Mouse (Mus musculus) heart, embryonic 11.5 days (tissue): Measurements from ENCODE around the gene Cnmd. TPM values are rescaled to one million over a fixed set of nuclear protein-coding genes. Genes with fewer than 3 reads are reported as not detected.

Source experiments
- ATAC-seq: fragments of 200-750 bp; cut with Nextera tagmentation; replicated peaks from 2 replicates; pipeline ENCODE4 v1.8.0; 2017; ENCODE audit warnings: moderate library complexity; ENCODE audit not compliant: insufficient number of reproducible peaks, low FRiP score, low TSS enrichment
- H3K27ac ChIP-seq: fragments of 300-500 bp; sonication (generic); 2 replicates; pipeline ENCODE4 v1.5.1; 2014; ENCODE audit warnings: mild to moderate bottlenecking, low read depth, low read length
- H3K27me3 ChIP-seq: fragments of 300-500 bp; sonication (generic); 2 replicates; pipeline ENCODE4 v1.6.1; 2014; ENCODE audit warnings: mild to moderate bottlenecking, low read length, mixed read lengths; ENCODE audit not compliant: control insufficient read depth, insufficient read depth
- H3K36me3 ChIP-seq: fragments of 300-500 bp; sonication (generic); 2 replicates; pipeline ENCODE4 v1.6.1; 2014; ENCODE audit warnings: mild to moderate bottlenecking, low read length, moderate library complexity, mixed read lengths; ENCODE audit not compliant: control insufficient read depth, insufficient read depth
- H3K4me1 ChIP-seq: fragments of 300-500 bp; sonication (generic); 2 replicates; pipeline ENCODE4 v1.6.1; 2014; ENCODE audit warnings: low read length; ENCODE audit not compliant: control insufficient read depth, insufficient read depth
- H3K4me2 ChIP-seq: fragments of 300-500 bp; sonication (generic); 2 replicates; pipeline ENCODE4 v1.6.1; 2014; ENCODE audit warnings: mild to moderate bottlenecking, moderate library complexity
- H3K4me3 ChIP-seq: fragments of 300-500 bp; sonication (generic); 2 replicates; pipeline ENCODE4 v1.5.1; 2014; ENCODE audit warnings: low read depth, low read length
- H3K9ac ChIP-seq: fragments of 300-500 bp; sonication (generic); 2 replicates; pipeline ENCODE4 v1.6.1; 2014; ENCODE audit warnings: mild to moderate bottlenecking, low read depth, low read length, moderate library complexity
- H3K9me3 ChIP-seq: fragments of 300-500 bp; sonication (generic); replicated peaks from 2 replicates; pipeline ENCODE4 v1.6.1; 2016; ENCODE audit warnings: low read length; ENCODE audit not compliant: control insufficient read depth
- WGBS: fragments of 180-500 bp; shearing (Covaris S2); extraction: QIAGEN DNeasy Blood & Tissue Kit; methylation state at CpG from one replicate; pipeline ENCODE4 v1.1.7; 2014; ENCODE audit not compliant: insufficient replicate concordance; 5-methylcytosine and 5-hydroxymethylcytosine counted together
- polyA plus RNA-seq: library from polyadenylated mRNA; unstranded; fragments of >200 nt; fragmentation: Nextera tagmentation; extraction: Ambion mirVana; gene quantifications from 2 replicates; pipeline ENCODE4 v1.2.1, GENCODE M21; 2014

The Cnmd gene
- polyA plus RNA-seq, 1 experiment from 2014 or later = 0.30 TPM

GRCm38 (mm10) chr14:79677891-79678687 is 16.1 kb upstream of the Cnmd start:
- ATAC-seq = no peak
- no peaks in the 10 kb centered on the region for H3K27me3 ChIP-seq
- H3K4me2 ChIP-seq = no peak overlapping the region
- H3K4me3 ChIP-seq = no peak overlapping the region
- no peaks in the 10 kb centered on the region for H3K9me3 ChIP-seq
- H3K27ac ChIP-seq = no peak overlapping the region
- no peaks in the 10 kb centered on the region for H3K4me1 ChIP-seq
- H3K9ac ChIP-seq = no peak overlapping the region
- no peaks in the 10 kb centered on the region for H3K36me3 ChIP-seq
- WGBS = 61% methylated on average over 14 of the region's 14 CpGs

- Histone ChIP-seq H3K36me3 (no peaks in the 10 kb centered on the region), H3K4me1 (no peaks in the 10 kb centered on the region), H3K9ac (no peak overlapping the region), H3K27me3 (no peaks in the 10 kb centered on the region), H3K27ac (no peak overlapping the region), H3K4me2 (peak overlapping the region; percentile 25; the same call in 1 of the 2 replicates), H3K9me3 (no peaks in the 10 kb centered on the region), H3K4me3 (no peak overlapping the region)
- 49% methylated on average over 15 of the region's 15 CpGs for WGBS
- ATAC-seq = no peak
Observed at GRCm38 (mm10) chr14:79677108-79677753, 15.3 kb upstream of the Cnmd start.

- Histone ChIP-seq H3K27me3 (no peaks in the 10 kb centered on the region), H3K36me3 (no peaks in the 10 kb centered on the region), H3K4me3 (no peak overlapping the region), H3K9me3 (no peaks in the 10 kb centered on the region), H3K4me2 (no peak overlapping the region), H3K4me1 (no peaks in the 10 kb centered on the region), H3K9ac (no peak overlapping the region), H3K27ac (no peak overlapping the region)
- no peak for ATAC-seq
- 74% methylated on average over 17 of the region's 17 CpGs for WGBS
Observed at GRCm38 (mm10) chr14:79673083-79674013, 11.4 kb upstream of the Cnmd start.

GRCm38 (mm10) chr14:79672567-79672966 is 10.6 kb upstream of the Cnmd start:
- Histone ChIP-seq H3K36me3 (no peaks in the 10 kb centered on the region), H3K27me3 (no peaks in the 10 kb centered on the region), H3K9ac (no peak overlapping the region), H3K9me3 (no peaks in the 10 kb centered on the region), H3K27ac (no peak overlapping the region), H3K4me2 (no peak overlapping the region), H3K4me3 (no peak overlapping the region), H3K4me1 (no peaks in the 10 kb centered on the region)
- ATAC-seq = no peak
- WGBS = 84% methylated on average over 5 of the region's 5 CpGs

- Histone ChIP-seq H3K9me3 (no peaks in the 10 kb centered on the region), H3K36me3 (no peaks in the 10 kb centered on the region), H3K4me3 (no peak overlapping the region), H3K27ac (no peak overlapping the region), H3K9ac (no peak overlapping the region), H3K4me1 (no peaks in the 10 kb centered on the region), H3K4me2 (no peak overlapping the region), H3K27me3 (no peaks in the 10 kb centered on the region)
- no peak for ATAC-seq
- WGBS = 85% methylated on average over 3 of the region's 3 CpGs
Observed at GRCm38 (mm10) chr14:79671008-79671407, 9.0 kb upstream of the Cnmd start.

- Histone ChIP-seq H3K9me3 (no peaks in the 10 kb centered on the region), H3K4me3 (peak overlapping the region; percentile 25), H3K4me1 (0 out of 2 replicates have a peak, but pooled peaks cover 3% of the 10 kb centered on the region), H3K27me3 (peaks cover 3% of the 10 kb centered on the region; the same call in 1 of the 2 replicates), H3K4me2 (peak overlapping the region; percentile 69), H3K9ac (no peak overlapping the region), H3K27ac (no peak overlapping the region), H3K36me3 (no peaks in the 10 kb centered on the region)
- ATAC-seq = peak; percentile 57
- 16% methylated on average over 33 of the region's 33 CpGs for WGBS
Observed at GRCm38 (mm10) chr14:79661005-79661917, 709 bp downstream of the Cnmd start.

- H3K4me3 ChIP-seq = no peak overlapping the region
- H3K36me3 ChIP-seq = no peaks in the 10 kb centered on the region
- H3K4me2 ChIP-seq = no peak overlapping the region
- no peak overlapping the region for H3K9ac ChIP-seq
- H3K27ac ChIP-seq = no peak overlapping the region
- no peaks in the 10 kb centered on the region for H3K9me3 ChIP-seq
- ATAC-seq = no peak
- H3K27me3 ChIP-seq = peaks cover 3% of the 10 kb centered on the region; the same call in 1 of the 2 replicates
- WGBS = 51% methylated on average over 5 of the region's 5 CpGs
- H3K4me1 ChIP-seq = 0 out of 2 replicates have a peak, but pooled peaks cover 3% of the 10 kb centered on the region
Observed at GRCm38 (mm10) chr14:79660467-79660866, 1.5 kb downstream of the Cnmd start.
